Mouse (Mus musculus) bone marrow macrophage, adult 2 months (primary cell): ENCODE measurements at regions not wholly inside any gene's neighbourhood (a gene's known extent, or its start where the extent isn't known, plus 50 kb on each side); places are given as distances from the start of the nearest gene placed in this dataset.

Experiments used
- CTCF ChIP-seq: IDR thresholded peaks from 2 replicates; pipeline ENCODE4 v1.5.1; 2012; ENCODE audit warnings: low read depth, mild to moderate bottlenecking, low read length, moderate library complexity
- POLR2A ChIP-seq: IDR thresholded peaks from 2 replicates; pipeline ENCODE4 v1.6.1; 2012; ENCODE audit warnings: mild to moderate bottlenecking, low read depth, low read length, borderline replicate concordance

DNA sequence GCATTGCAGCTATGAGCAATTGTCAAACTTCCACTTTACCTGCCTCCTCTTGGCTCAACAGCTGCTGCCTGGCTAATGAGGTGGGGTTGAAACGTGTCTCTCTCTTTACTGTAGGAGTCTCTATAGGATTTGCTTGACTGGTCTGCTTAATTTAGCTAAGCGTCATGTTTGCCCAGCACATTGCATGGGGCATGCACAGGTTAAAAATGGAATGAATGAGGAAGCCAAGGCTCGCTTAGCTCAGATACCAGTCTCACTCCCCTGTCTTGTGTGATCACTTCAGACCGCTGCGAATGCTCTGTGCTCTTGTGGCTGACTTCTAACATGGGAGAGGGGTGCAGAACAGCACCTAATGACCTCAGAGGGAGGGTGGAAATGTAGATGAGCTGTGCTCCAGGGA lies 332.5 kb downstream of the Rnd3 start:
- TF ChIP-seq POLR2A = no peak
- no peak for TF ChIP-seq CTCF
